Mouse (Mus musculus) CH12.LX (cell line): ENCODE results near the gene Wdr61. TPM values are rescaled to one million over a fixed set of nuclear protein-coding genes. Genes with fewer than 3 reads are reported as not detected.

ENCODE experiments used
- DNase-seq: peaks from one replicate; pipeline ENCODE4 v3.0.0-alpha.2; 2013; ENCODE audit errors: extremely low read depth
- H3K27ac ChIP-seq: 2 replicates; pipeline ENCODE4 v1.5.1; 2012; ENCODE audit warnings: low read depth, mild to moderate bottlenecking, control low read depth, moderate library complexity; ENCODE audit not compliant: insufficient read depth
- H3K27me3 ChIP-seq: replicated peaks from 2 replicates; pipeline ENCODE3; 2012; ENCODE audit warnings: inconsistent platforms
- H3K36me3 ChIP-seq, 2 experiments: replicated peaks in 1 of 2; 2 replicates each; pipeline versions ENCODE3 to v1.6.1; 2012; ENCODE audit warnings: inconsistent platforms in 1 of 2, low read length in 1 of 2, mild to moderate bottlenecking in 1 of 2, mixed read lengths in 1 of 2, moderate library complexity in 1 of 2; ENCODE audit not compliant: control insufficient read depth in 1 of 2, insufficient read depth in 1 of 2
- H3K4me1 ChIP-seq, 2 experiments: 2 replicates each; pipeline ENCODE4 v1.6.1; 2012; ENCODE audit warnings: inconsistent platforms in 1 of 2, moderate library complexity in 1 of 2; ENCODE audit not compliant: insufficient read depth in 2 of 2, control insufficient read depth in 1 of 2
- H3K4me2 ChIP-seq: 2 replicates; pipeline ENCODE4 v1.6.1; 2012; ENCODE audit warnings: low read depth, mild to moderate bottlenecking, control low read depth; ENCODE audit not compliant: poor library complexity, insufficient read depth, severe bottlenecking
- H3K4me3 ChIP-seq, 3 experiments: fragments of 150-350 bp in 1 of 3; sonication (generic) in 1 of 3; replicated peaks in 1 of 3; 2 replicates each; pipeline versions ENCODE3 to v1.5.1; 2011 to 2012; ENCODE audit warnings: low read depth in 2 of 3, low read length in 2 of 3, mild to moderate bottlenecking in 2 of 3, moderate library complexity in 2 of 3, control low read depth in 1 of 3, improper control_type of control experiment in 1 of 3, inconsistent platforms in 1 of 3, mixed read lengths in 1 of 3; ENCODE audit not compliant: poor library complexity in 1 of 3
- H3K79me2 ChIP-seq: replicated peaks from 2 replicates; pipeline ENCODE4 v1.6.1; 2012; ENCODE audit warnings: mild to moderate bottlenecking, moderate library complexity; ENCODE audit not compliant: control insufficient read depth, poor library complexity, insufficient read depth, severe bottlenecking; ENCODE audit errors: extremely low read depth
- H3K9ac ChIP-seq: 2 replicates; pipeline ENCODE4 v1.6.1; 2012; ENCODE audit warnings: low read depth, mild to moderate bottlenecking, control low read depth, moderate library complexity; ENCODE audit not compliant: insufficient read depth
- H3K9me3 ChIP-seq: replicated peaks from 2 replicates; pipeline ENCODE3; 2012; ENCODE audit warnings: low read length, inconsistent platforms, mixed read lengths
- CHD1 ChIP-seq: IDR thresholded peaks from 2 replicates; pipeline ENCODE4 v1.6.1; 2012; ENCODE audit warnings: low read depth, low read length, improper control_type of control experiment, inconsistent platforms
- IRF4 ChIP-seq: IDR thresholded peaks from 2 replicates; pipeline ENCODE4 v1.6.1; 2014; ENCODE audit warnings: low read depth, mild to moderate bottlenecking, inconsistent platforms, low read length, improper control_type of control experiment
- JUN ChIP-seq: IDR thresholded peaks from 2 replicates; pipeline ENCODE4 v1.6.1; 2011; ENCODE audit warnings: low read depth, mild to moderate bottlenecking, low read length, improper control_type of control experiment, moderate library complexity; ENCODE audit not compliant: insufficient read depth
- KAT2A ChIP-seq: IDR thresholded peaks from 2 replicates; pipeline ENCODE4 v1.6.1; 2012; ENCODE audit warnings: low read length, improper control_type of control experiment, inconsistent platforms; ENCODE audit not compliant: insufficient replicate concordance
- MYC ChIP-seq: IDR thresholded peaks from 2 replicates; pipeline ENCODE4 v1.6.1; 2011; ENCODE audit warnings: low read depth, mild to moderate bottlenecking, improper control_type of control experiment, low read length
- NELFE ChIP-seq: IDR thresholded peaks from 2 replicates; pipeline ENCODE4 v1.6.1; 2011; ENCODE audit warnings: low read depth, low read length, improper control_type of control experiment
- PAX5 ChIP-seq: IDR thresholded peaks from 2 replicates; pipeline ENCODE4 v1.6.1; 2012; ENCODE audit warnings: low read length, inconsistent platforms, mixed read lengths
- POLR2A ChIP-seq: IDR thresholded peaks from 2 replicates; pipeline ENCODE4 v1.6.1; 2011; ENCODE audit warnings: low read depth, mild to moderate bottlenecking, improper control_type of control experiment, low read length
- SIN3A ChIP-seq: IDR thresholded peaks from 2 replicates; pipeline ENCODE4 v1.6.1; 2012; ENCODE audit warnings: low read length, improper control_type of control experiment, inconsistent platforms
- TBP ChIP-seq: conservative IDR thresholded peaks from 2 replicates; pipeline ENCODE4 v1.6.1; 2011; ENCODE audit warnings: low read depth, low read length, improper control_type of control experiment
- TCF12 ChIP-seq: IDR thresholded peaks from 2 replicates; pipeline ENCODE4 v1.6.1; 2014; ENCODE audit warnings: low read depth, mild to moderate bottlenecking, inconsistent platforms, low read length, improper control_type of control experiment
- UBTF ChIP-seq: IDR thresholded peaks from 2 replicates; pipeline ENCODE4 v1.6.1; 2012; ENCODE audit warnings: low read depth, mild to moderate bottlenecking, inconsistent platforms, low read length, improper control_type of control experiment, moderate library complexity
- USF1 ChIP-seq: IDR thresholded peaks from 2 replicates; pipeline ENCODE4 v1.6.1; 2014; ENCODE audit warnings: low read depth, mild to moderate bottlenecking, inconsistent platforms, low read length, improper control_type of control experiment
- ZKSCAN1 ChIP-seq: IDR thresholded peaks from 2 replicates; pipeline ENCODE4 v1.6.1; 2012; ENCODE audit warnings: low read depth, inconsistent platforms, low read length, improper control_type of control experiment, borderline replicate concordance
- ZMIZ1 ChIP-seq: IDR thresholded peaks from 2 replicates; pipeline ENCODE4 v1.6.1; 2012; ENCODE audit warnings: low read depth, mild to moderate bottlenecking, inconsistent platforms, low read length, improper control_type of control experiment
- dilution Hi-C: fragments of 300-500 bp; cut with MboI; formaldehyde crosslinking; loops from 2 replicates; pipeline ENCODE4 v1.14.3; 2020; ENCODE audit warnings: low sequenced_read_pairs; ENCODE audit not compliant: extremely low pct_unique_long_range_greater_than_20kb, extremely low pct_ligation_motif_present
- in situ Hi-C: fragments of 300-500 bp; cut with MboI; formaldehyde crosslinking; loops from 3 replicates; pipeline ENCODE4 v1.14.3; 2019; ENCODE audit warnings: low sequenced_read_pairs, low pct_ligation_motif_present, low pct_unique_long_range_greater_than_20kb, mixed read lengths
- polyA plus RNA-seq: library from polyadenylated mRNA; unstranded; fragments of >175 nt; gene quantifications from 2 replicates; pipeline ENCODE4 v1.2.1, GENCODE M21; 2012; ENCODE audit warnings: low read depth; ENCODE audit not compliant: insufficient read length
- total RNA-seq, 2 experiments: library from RNA; depleted of rRNA; stranded (reverse); fragments of 300-350 nt in 1 of 2; fragments of >200 nt in 1 of 2; gene quantifications; 2 replicates each; pipeline ENCODE4 v1.2.3; 2012 to 2014

Wdr61 gene
- total and polyA plus RNA-seq, 3 experiments: 118 to 245 (median 157) TPM

GRCm38 (mm10) chr9:54700746-54701145, 33.6 kb downstream of the Wdr61 start:
- dilution Hi-C loops (no loop called here), in situ Hi-C loops (no loop called here)
- Histone ChIP-seq H3K36me3 (no peaks in the 10 kb centered on the region), H3K27ac (no peak overlapping the region), H3K4me1 (0 out of 4 replicates have a peak, but pooled peaks cover 0 to 3% of the 10 kb centered on the region in 2 experiments), H3K27me3 (peaks cover 24% of the 10 kb centered on the region), H3K4me3 (no peak overlapping the region), H3K9ac (no peak overlapping the region), H3K9me3 (peaks cover 13% of the 10 kb centered on the region), H3K4me2 (peak overlapping the region; percentile 69; the same call in 1 of the 2 replicates), H3K79me2 (no peaks in the 10 kb centered on the region; the same call in 1 of the 2 replicates)
- TF ChIP-seq PAX5 (no peak), IRF4 (no peak)
- DNase-seq: no peak

GRCm38 (mm10) chr9:54700174-54700475, 34.2 kb downstream of the Wdr61 start:
- Histone ChIP-seq H3K27ac (no peak overlapping the region), H3K4me3 (peak overlapping the region; percentile 46 to 65 (median 48)), H3K4me1 (0 out of 4 replicates have a peak, but pooled peaks cover 0 to 3% of the 10 kb centered on the region in 2 experiments), H3K4me2 (peak overlapping the region; percentile 69), H3K9ac (peak overlapping the region; percentile 77; the same call in 1 of the 2 replicates), H3K79me2 (no peaks in the 10 kb centered on the region; the same call in 1 of the 2 replicates), H3K36me3 (no peaks in the 10 kb centered on the region), H3K27me3 (peaks cover 30% of the 10 kb centered on the region), H3K9me3 (peaks cover 13% of the 10 kb centered on the region)
- dilution Hi-C loops (no loop called here), in situ Hi-C loops (no loop called here)
- no peak for DNase-seq
- no peak for TF ChIP-seq JUN

GRCm38 (mm10) chr9:54699345-54700173, 34.8 kb downstream of the Wdr61 start:
- in situ Hi-C loops: no loop called here
- peak overlapping the region; percentile 46 to 65 (median 48) for H3K4me3 ChIP-seq
- no peak overlapping the region for H3K27ac ChIP-seq

More at GRCm38 (mm10) chr9:54699345-54700173, 34.8 kb downstream of the Wdr61 start:
- H3K79me2 ChIP-seq: no peaks in the 10 kb centered on the region; the same call in 1 of the 2 replicates
- no peak for DNase-seq
- dilution Hi-C loops: no loop called here
- no peak for TF ChIP-seq ZKSCAN1
- no peak for TF ChIP-seq CHD1
- TF ChIP-seq UBTF: 0 out of 2 replicates have a peak, but pooled peaks have one; percentile 38
- peak; percentile 68 for TF ChIP-seq ZMIZ1
- no peak for TF ChIP-seq SIN3A
- TF ChIP-seq USF1: no peak
- no peak for TF ChIP-seq MYC
- peak; percentile 62 for TF ChIP-seq NELFE
- peak; percentile 73; the same call in 1 of the 2 replicates for TF ChIP-seq POLR2A
- TF ChIP-seq KAT2A: 0 out of 2 replicates have a peak, but pooled peaks have one; percentile 35
- TF ChIP-seq TBP: 0 out of 2 replicates have a peak, but pooled peaks have one; percentile 35
- TF ChIP-seq IRF4: 0 out of 2 replicates have a peak, but pooled peaks have one; percentile 7
- peak; percentile 29; the same call in 1 of the 2 replicates for TF ChIP-seq TCF12
- H3K9me3 ChIP-seq: peaks cover 13% of the 10 kb centered on the region
- peak overlapping the region; percentile 77 for H3K9ac ChIP-seq
- H3K36me3 ChIP-seq: no peaks in the 10 kb centered on the region
- H3K4me1 ChIP-seq: 0 out of 4 replicates have a peak, but pooled peaks cover 0 to 3% of the 10 kb centered on the region in 2 experiments
- peak overlapping the region; percentile 69; the same call in 1 of the 2 replicates for H3K4me2 ChIP-seq
- peaks cover 32% of the 10 kb centered on the region for H3K27me3 ChIP-seq
